Mouse (Mus musculus): Measurements from ENCODE around the gene Hist1h1e. TPM values are rescaled to one million over a fixed set of nuclear protein-coding genes. Genes with fewer than 3 reads are reported as not detected.

Hist1h1e gene
- 628 and 671 TPM in 2 replicates for total RNA-seq (2023)

DNA sequence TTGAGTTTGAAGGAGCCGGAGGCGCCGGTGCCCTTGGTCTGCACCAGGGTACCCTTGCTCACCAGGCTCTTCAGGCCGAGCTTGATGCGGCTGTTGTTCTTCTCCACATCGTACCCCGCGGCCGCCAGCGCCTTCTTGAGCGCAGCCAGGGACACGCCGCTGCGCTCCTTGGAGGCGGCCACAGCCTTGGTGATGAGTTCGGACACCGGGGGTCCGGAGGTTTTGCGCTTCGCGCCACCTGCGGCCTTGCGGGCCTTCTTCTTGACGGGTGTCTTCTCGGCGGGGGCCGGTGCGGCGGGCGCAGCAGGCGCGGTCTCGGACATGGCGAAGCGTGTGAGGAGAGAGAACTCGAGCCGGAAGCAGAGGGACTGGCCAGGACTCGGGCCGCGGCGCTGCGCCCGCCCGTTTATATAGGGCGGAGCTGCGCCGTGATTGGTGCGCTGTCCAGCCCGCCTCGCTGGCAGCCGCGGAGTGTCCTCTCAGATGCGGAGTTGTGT lies at the start of gene Hist1h1e:
Hist1h1e (minus strand) TSS at position 384 of the 497 bp plus-strand sequence.

DNA sequence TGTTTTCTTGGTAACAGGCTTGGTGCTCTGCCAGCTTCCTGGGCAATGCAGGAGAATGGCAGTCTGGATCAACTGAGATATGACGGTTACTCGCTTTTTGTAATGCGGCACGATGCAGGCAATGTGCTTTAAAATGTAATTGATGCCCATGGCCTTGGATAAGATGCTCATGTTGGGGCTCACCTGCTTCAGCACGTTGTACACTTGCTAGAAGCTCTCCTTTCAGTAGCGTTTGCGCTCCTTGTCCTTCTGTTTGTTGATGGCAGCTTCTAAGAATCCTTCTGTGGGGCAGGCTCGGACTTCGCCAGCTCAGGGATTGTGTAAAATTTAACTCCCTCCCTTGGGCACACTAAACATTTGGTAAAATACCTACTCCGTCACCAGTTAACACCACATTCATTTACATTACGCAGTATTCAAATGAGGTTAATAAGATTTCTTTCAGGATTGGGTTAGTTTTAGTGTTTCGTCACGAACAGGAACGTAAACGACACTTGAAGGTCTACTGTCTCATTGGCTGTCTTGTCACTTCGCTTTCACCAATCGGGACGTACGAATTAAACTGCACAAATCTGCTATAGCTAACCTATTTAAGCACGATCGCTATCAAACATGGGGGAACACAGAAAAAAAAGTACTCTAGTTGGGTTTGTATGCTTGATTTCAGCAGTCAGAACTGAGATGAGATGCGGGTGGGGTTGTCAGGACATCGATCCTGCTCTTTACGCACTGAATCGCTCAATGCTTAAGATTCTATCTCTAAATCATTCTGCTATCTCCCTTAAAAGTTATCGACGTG lies 1.4 kb downstream of the Hist1h1e start, which contains the start of gene Hist1h2be:
Hist1h2be (minus strand) TSS at position 392 of the 799 bp plus-strand sequence.

DNA sequence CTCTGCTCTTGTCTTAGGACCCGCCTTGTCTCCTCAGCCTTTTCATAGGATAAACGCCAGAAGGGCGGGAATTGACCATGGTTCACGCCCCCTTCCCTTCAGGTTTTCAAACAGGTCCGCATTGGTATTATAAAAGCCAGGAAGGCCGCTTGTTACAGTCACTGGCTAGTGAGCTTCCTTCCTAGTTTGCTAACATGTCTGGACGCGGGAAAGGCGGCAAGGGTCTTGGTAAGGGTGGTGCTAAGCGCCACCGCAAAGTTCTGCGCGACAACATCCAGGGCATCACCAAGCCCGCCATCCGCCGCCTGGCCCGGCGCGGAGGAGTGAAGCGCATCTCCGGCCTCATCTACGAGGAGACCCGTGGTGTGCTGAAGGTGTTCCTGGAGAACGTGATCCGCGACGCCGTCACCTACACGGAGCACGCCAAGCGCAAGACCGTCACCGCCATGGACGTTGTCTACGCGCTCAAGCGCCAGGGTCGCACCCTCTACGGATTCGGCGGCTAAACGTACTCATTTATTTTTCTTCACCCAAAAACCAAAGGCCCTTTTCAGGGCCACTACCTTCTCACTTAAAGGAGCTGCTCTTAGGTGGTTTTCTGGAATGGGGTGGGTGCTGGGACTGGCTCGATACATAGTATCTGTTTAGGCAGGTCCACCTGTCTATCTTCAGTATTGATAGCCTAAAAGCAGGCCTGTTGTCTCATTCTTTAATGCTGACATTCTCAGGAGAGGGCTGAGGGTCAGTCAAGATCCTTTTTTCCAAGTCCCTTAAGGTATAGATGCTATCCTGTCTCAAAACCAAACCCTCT lies 40.7 kb downstream of the Hist1h1e start, which contains the start of gene Hist1h4d:
Hist1h4d (plus strand) TSS at position 191 of the 811 bp plus-strand sequence.

DNA sequence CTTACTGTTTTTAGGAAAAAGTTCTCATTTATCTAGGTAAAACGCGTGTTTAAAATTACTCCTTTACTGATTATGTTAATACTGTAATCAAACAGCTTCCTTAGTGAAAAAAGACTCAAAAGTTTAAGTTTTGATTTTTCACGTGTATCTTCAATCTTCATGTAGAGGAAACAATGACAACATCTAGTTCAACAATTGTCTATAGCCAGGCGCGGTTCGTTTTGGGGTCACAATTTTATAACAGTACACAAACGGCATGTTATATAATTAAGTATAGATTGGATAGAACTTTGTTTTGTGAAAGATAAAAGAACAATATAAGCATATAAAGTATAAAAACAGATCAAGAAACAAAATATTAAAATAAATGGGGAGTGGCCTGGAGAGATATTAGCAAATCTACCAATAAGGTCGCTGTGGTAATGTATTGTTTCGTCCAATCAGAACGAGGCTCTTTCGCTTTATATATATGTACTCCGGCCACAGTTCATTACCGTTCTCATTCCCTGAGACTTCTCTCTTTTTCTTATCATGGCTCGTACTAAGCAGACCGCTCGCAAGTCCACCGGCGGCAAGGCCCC lies 47.0 kb downstream of the Hist1h1e start, which contains the start of gene Hist1h3d:
Hist1h3d (plus strand) TSS at position 493 of the 581 bp plus-strand sequence.

DNA sequence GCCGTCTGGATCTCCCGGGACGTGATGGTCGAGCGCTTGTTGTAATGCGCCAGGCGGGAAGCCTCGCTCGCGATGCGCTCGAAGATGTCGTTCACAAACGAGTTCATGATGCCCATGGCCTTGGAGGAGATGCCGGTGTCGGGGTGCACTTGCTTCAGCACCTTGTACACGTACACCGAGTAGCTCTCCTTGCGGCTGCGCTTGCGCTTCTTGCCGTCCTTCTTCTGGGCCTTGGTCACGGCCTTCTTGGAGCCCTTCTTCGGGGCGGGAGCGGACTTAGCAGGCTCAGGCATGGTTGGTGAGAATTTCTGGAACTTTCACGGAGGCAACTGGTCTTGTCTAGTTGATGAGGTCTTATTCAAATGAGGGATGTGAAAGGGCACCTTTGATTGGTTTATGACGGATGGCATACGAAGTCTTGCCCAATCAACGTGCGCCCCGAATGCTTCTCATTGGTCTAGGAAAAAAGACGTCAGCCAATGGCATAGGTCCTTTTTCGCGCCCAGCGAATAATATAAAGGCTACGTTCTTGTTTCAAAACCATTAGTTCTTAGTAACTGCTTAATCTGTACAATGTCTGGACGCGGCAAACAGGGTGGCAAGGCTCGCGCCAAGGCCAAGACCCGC lies 48.3 kb downstream of the Hist1h1e start, which contains the start of the genes Hist1h2bf and Hist1h2ad:
Hist1h2bf (minus strand) TSS at position 299 of the 627 bp plus-strand sequence.
Hist1h2ad (plus strand) TSS at position 484 of the 627 bp plus-strand sequence.

DNA sequence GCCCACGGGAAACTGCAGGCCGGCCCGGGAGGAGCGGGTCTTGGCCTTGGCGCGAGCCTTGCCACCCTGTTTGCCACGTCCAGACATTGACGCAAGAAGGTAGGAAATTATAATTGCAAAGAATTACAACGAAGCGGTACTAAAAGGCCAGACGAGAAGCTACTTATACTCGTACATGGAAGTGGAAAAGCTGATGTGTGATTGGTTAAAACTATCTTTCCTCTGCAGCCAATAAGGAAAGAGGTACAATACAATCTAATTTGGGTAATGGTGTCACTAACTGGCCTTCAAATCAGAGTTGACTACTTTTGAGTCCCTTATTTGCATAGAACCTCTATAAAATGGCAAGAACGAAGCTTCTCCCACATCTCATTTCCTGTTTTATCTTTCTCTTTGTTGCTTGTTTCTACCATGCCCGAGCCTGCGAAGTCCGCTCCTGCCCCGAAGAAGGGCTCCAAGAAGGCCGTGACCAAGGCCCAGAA lies 51.3 kb downstream of the Hist1h1e start, which contains the start of the genes Hist1h2ae and Hist1h2bg:
Hist1h2ae (minus strand) TSS at position 199 of the 482 bp plus-strand sequence.
Hist1h2bg (plus strand) TSS at position 375 of the 482 bp plus-strand sequence.

Other genes starting within 250 kb of the Hist1h1e start
- gene Abt1, start 198.7 kb downstream of the Hist1h1e start, total RNA-seq (2023), result 9.1 and 10.2 TPM in 2 replicates
- not detected in 2 replicates for gene Btn1a1, start 156.7 kb downstream of the Hist1h1e start, total RNA-seq (2023)
- gene Btn2a2, start 133.7 kb downstream of the Hist1h1e start, total RNA-seq (2023), result not detected in 2 replicates
- gene Hist1h4h, start 91.5 kb downstream of the Hist1h1e start, total RNA-seq (2023), result 492 and 1,085 TPM in 2 replicates
- gene Hist1h2af, start 88.7 kb downstream of the Hist1h1e start, total RNA-seq (2023), result 675 and 802 TPM in 2 replicates
- 96.3 and 179 TPM in 2 replicates for gene Hist1h3g, start 87.1 kb downstream of the Hist1h1e start, total RNA-seq (2023)
- gene Hist1h2bh, start 79.2 kb downstream of the Hist1h1e start, total RNA-seq (2023), result 54.8 and 79.6 TPM in 2 replicates
- 164 and 316 TPM in 2 replicates for gene Hist1h3f, start 78.5 kb downstream of the Hist1h1e start, total RNA-seq (2023)
- 1,320 and 1,633 TPM in 2 replicates for gene Hist1h4f, start 70.9 kb downstream of the Hist1h1e start, total RNA-seq (2023)
- 65.0 and 74.8 TPM in 2 replicates for gene Hist1h1d, start 69.3 kb downstream of the Hist1h1e start, total RNA-seq (2023)
- 389 and 653 TPM in 2 replicates for gene Hist1h3e, start 60.2 kb downstream of the Hist1h1e start, total RNA-seq (2023)
- gene Hist1h2ae, start 51.3 kb downstream of the Hist1h1e start, total RNA-seq (2023), result 112 and 128 TPM in 2 replicates
- 877 and 1,185 TPM in 2 replicates for gene Hist1h2bg, start 51.2 kb downstream of the Hist1h1e start, total RNA-seq (2023)
- 501 and 811 TPM in 2 replicates for gene Hist1h2bf, start 48.4 kb downstream of the Hist1h1e start, total RNA-seq (2023)
- gene Hist1h2ad, start 48.2 kb downstream of the Hist1h1e start, total RNA-seq (2023), result 41.5 and 76.0 TPM in 2 replicates
- gene Hist1h3d, start 46.8 kb downstream of the Hist1h1e start, total RNA-seq (2023), result 49.0 and 98.9 TPM in 2 replicates
- gene Hist1h4d, start 41.0 kb downstream of the Hist1h1e start, total RNA-seq (2023), result 447 and 512 TPM in 2 replicates
- 59.1 and 80.7 TPM in 2 replicates for gene Hist1h2be, start 1.4 kb downstream of the Hist1h1e start, total RNA-seq (2023)
- gene Hist1h2ac, start 61.4 kb upstream of the Hist1h1e start, total RNA-seq (2023), result 21.4 and 34.7 TPM in 2 replicates
- 85.6 and 87.8 TPM in 2 replicates for gene Hist1h2bc, start 61.6 kb upstream of the Hist1h1e start, total RNA-seq (2023)
- 0.75 TPM in 1 of 2 replicates, not detected in the other for gene Hist1h1t, start 73.3 kb upstream of the Hist1h1e start, total RNA-seq (2023)
- 147 and 286 TPM in 2 replicates for gene Hist1h4c, start 75.9 kb upstream of the Hist1h1e start, total RNA-seq (2023)
- 2.0 and 2.2 TPM in 2 replicates for gene Hfe, start 88.3 kb upstream of the Hist1h1e start, total RNA-seq (2023)
- gene Hist1h1c, start 116.2 kb upstream of the Hist1h1e start, total RNA-seq (2023), result 1,418 and 1,573 TPM in 2 replicates
- gene Hist1h3c, start 123.0 kb upstream of the Hist1h1e start, total RNA-seq (2023), result 379 and 485 TPM in 2 replicates
- 566 and 573 TPM in 2 replicates for gene Hist1h2bb, start 124.2 kb upstream of the Hist1h1e start, total RNA-seq (2023)
- 470 and 881 TPM in 2 replicates for gene Hist1h2ab, start 128.6 kb upstream of the Hist1h1e start, total RNA-seq (2023)
- 584 and 951 TPM in 2 replicates for gene Hist1h3b, start 129.7 kb upstream of the Hist1h1e start, total RNA-seq (2023)
- gene Hist1h4b, start 134.5 kb upstream of the Hist1h1e start, total RNA-seq (2023), result 196 and 310 TPM in 2 replicates
- 278 and 356 TPM in 2 replicates for gene Hist1h4a, start 138.7 kb upstream of the Hist1h1e start, total RNA-seq (2023)
- gene Hist1h3a, start 139.8 kb upstream of the Hist1h1e start, total RNA-seq (2023), result 546 and 576 TPM in 2 replicates
- gene Hist1h1a, start 141.1 kb upstream of the Hist1h1e start, total RNA-seq (2023), result 193 and 241 TPM in 2 replicates
- not detected in 2 replicates for gene Trim38, start 147.4 kb upstream of the Hist1h1e start, total RNA-seq (2023)
- gene Slc17a2, start 184.4 kb upstream of the Hist1h1e start, total RNA-seq (2023), result not detected in 2 replicates
- gene Slc17a3, start 216.9 kb upstream of the Hist1h1e start, total RNA-seq (2023), result not detected in 2 replicates
- not detected in 2 replicates for gene Slc17a1, start 245.2 kb upstream of the Hist1h1e start, total RNA-seq (2023)